Mouse (Mus musculus) left cerebral cortex, adult 9 months (tissue): ENCODE measurements around the gene Madd.

Source experiments
- DNase-seq, 2 experiments: peaks; one replicate each; pipeline ENCODE4 v3.0.0; 2022; ENCODE audit warnings: low spot score in 2 of 2

Gene Madd

GRCm38 (mm10) chr2:91097015-91097414 lies 86.6 kb downstream of the Madd start:
- DNase-seq, result no peak

GRCm38 (mm10) chr2:91096524-91096923 lies 87.1 kb downstream of the Madd start:
- DNase-seq, result no peak

GRCm38 (mm10) chr2:91090827-91091226 lies 92.8 kb downstream of the Madd start:
- peak in 1 of 2 experiments; percentile 62 for DNase-seq

GRCm38 (mm10) chr2:91090208-91090607 lies 93.4 kb downstream of the Madd start:
- no peak for DNase-seq

- DNase-seq, result no peak
These were observed 94.7 kb downstream of the Madd start for GRCm38 (mm10) chr2:91088987-91089386.

- no peak for DNase-seq
These were observed 96.2 kb downstream of the Madd start for GRCm38 (mm10) chr2:91087453-91087852.
